Mouse (Mus musculus) embryonic facial prominence, embryonic 10.5 days (tissue): ENCODE data around the gene Hoxb2. TPM values are rescaled to one million over a fixed set of nuclear protein-coding genes. Genes with fewer than 3 reads are reported as not detected.
A peak's percentile ranks its signal among the peaks of the same experiment; 100 is the strongest.

Experiments
- DNase-seq: peaks from one replicate; pipeline ENCODE4 v3.0.0-alpha.2; 2017; ENCODE audit warnings: low spot score
- H3K27ac ChIP-seq: fragments of 300-500 bp; sonication (generic); replicated peaks from 2 replicates; pipeline ENCODE4 v1.5.1; 2016; ENCODE audit warnings: mild to moderate bottlenecking
- H3K27me3 ChIP-seq: fragments of 300-500 bp; sonication (generic); replicated peaks from 2 replicates; pipeline ENCODE4 v1.6.1; 2016; ENCODE audit warnings: low read depth, mild to moderate bottlenecking; ENCODE audit not compliant: poor library complexity, severe bottlenecking
- H3K36me3 ChIP-seq: fragments of 300-500 bp; sonication (generic); replicated peaks from 2 replicates; pipeline ENCODE4 v1.6.1; 2016; ENCODE audit warnings: mild to moderate bottlenecking, moderate library complexity
- H3K4me1 ChIP-seq: fragments of 300-500 bp; sonication (generic); 2 replicates; pipeline ENCODE4 v1.6.1; 2016
- H3K4me3 ChIP-seq: fragments of 300-500 bp; sonication (generic); 2 replicates; pipeline ENCODE4 v1.5.1; 2016; ENCODE audit warnings: mild to moderate bottlenecking, moderate library complexity
- H3K9me3 ChIP-seq: fragments of 300-500 bp; sonication (generic); 2 replicates; pipeline ENCODE4 v1.6.1; 2016; ENCODE audit warnings: mild to moderate bottlenecking
- WGBS: fragments of 180-500 bp; shearing (Covaris S2); methylation state at CpG from one replicate; pipeline ENCODE4 v1.1.7; 2016; 5-methylcytosine and 5-hydroxymethylcytosine counted together
- polyA plus RNA-seq: library from polyadenylated mRNA; unstranded; fragments of >200 nt; fragmentation: Nextera tagmentation; extraction: Ambion mirVana; gene quantifications from 2 replicates; pipeline ENCODE4 v1.2.1, GENCODE M21; 2016

Gene Hoxb2
- polyA plus RNA-seq, 1 experiment from 2014 or later: 5.8 TPM

DNA sequence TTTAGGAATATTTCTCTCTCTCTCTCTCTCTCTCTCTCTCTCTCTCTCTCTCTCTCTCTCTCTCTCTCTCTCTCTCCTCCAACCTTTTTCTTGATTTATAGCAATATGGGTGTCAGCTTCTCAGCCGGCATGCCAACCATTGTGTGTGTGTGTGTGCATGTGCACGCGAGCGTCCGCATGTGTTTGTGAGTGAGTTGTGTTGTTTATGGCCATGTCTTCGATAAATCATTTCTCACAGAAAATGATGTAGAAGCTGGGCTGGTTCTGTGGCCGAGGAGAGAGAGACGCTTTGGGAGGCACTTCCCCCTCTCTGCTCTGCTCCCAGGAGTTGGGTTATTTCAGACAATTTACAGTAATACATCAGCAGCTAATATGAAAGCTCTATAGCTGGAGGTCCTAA is 21.7 kb upstream of the Hoxb2 start:
- Histone ChIP-seq H3K36me3 (no peaks in the 10 kb centered on the region), H3K27me3 (peaks cover 100% of the 10 kb centered on the region), H3K9me3 (no peaks in the 10 kb centered on the region), H3K4me1 (peaks cover 16% of the 10 kb centered on the region), H3K4me3 (no peak overlapping the region), H3K27ac (no peak overlapping the region)
- DNase-seq: no peak
- WGBS: 7% methylated on average over 8 of the region's 8 CpGs

DNA sequence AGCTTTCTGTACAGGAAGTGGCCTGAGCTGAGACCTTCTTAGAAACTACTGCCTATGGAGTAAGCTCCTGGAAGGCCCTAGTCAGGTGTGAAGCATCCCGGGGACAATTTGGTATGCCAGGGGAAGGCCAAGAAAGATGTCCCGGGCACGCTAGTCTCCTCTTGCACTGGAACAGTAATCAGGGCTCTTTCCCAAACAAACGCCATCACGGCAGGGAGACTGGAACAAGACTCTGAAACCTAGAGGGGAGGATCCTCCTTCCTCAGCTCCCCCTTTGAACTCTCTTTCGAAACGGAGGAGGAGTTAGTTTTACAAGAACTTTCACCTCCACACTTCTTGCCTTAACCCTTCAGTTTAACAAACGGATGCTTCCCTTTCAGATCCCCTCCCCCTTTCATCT is 18.2 kb upstream of the Hoxb2 start:
- Histone ChIP-seq H3K9me3 (no peaks in the 10 kb centered on the region), H3K27ac (no peak overlapping the region), H3K4me1 (peaks cover 16% of the 10 kb centered on the region), H3K4me3 (peak overlapping the region; percentile 53), H3K36me3 (no peaks in the 10 kb centered on the region), H3K27me3 (peaks cover 100% of the 10 kb centered on the region)
- WGBS: under 1% methylated on average over 8 of the region's 8 CpGs
- no peak for DNase-seq

DNA sequence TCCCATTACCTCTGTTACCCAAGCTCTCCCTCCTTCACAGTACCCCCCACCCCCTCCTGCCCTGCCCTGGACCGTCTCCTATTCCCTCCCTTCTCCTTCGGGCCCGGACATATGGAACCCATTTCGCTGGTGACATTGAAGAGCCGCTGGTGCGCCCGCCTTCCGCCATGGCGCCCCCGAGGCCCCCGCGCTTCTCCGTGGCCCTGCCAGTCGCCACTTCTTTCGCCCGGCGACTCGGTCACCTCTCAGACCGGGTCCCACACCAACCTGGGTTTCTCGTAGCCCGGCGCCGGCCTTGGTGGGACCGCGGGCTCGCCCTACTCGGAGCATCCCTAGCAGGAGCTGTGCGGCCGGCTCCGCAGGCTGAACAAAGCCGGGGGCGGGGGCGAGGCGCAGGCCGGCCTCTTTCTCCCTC is 17.7 kb upstream of the Hoxb2 start:
- H3K4me3 ChIP-seq: peak overlapping the region; percentile 53
- H3K4me1 ChIP-seq: peaks cover 16% of the 10 kb centered on the region
- H3K9me3 ChIP-seq: no peaks in the 10 kb centered on the region
- H3K36me3 ChIP-seq: no peaks in the 10 kb centered on the region
- WGBS: under 1% methylated on average over 35 of the region's 35 CpGs
- peak; percentile 75 for DNase-seq
- peaks cover 100% of the 10 kb centered on the region for H3K27me3 ChIP-seq
- peak overlapping the region; percentile 75 for H3K27ac ChIP-seq

DNA sequence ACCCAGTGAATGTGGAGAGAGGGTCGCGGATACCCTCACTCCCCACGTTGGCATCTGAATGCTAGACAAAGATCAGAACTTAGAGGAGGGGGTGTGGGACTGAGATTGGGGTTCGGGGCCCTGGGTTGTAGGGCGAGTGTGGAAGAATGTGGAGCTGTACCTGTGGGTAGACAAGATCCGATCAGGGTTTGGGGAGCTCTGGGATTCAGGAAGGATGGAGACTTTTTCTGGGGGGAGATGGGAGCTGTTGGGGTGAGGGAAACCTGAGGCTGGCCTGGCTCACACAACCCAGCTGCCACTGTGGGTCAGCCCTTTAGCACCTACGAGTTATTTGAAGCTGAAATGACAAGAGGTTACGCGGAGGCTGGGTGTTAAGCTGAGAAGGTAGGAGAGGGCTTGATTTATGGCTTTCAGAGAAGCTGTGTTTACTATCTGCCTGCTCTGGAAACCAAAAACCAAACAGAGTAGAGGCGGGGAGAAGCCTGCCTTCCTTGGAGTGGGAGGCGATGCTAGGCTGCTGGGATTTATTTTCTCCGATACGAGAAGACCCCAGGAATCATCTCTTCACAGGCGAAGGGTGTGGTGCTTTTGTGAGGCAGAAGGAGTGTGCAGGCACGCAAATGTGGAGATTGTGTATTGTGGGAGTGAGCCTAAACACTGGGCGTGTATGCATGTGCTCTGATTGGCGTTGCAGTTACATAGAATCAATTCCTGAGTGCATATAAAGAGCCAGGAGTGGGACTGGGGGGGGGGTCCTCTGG is 16.9 kb upstream of the Hoxb2 start:
- Histone ChIP-seq H3K27me3 (peaks cover 100% of the 10 kb centered on the region), H3K4me1 (peaks cover 16% of the 10 kb centered on the region), H3K4me3 (peak overlapping the region; percentile 53), H3K27ac (peak overlapping the region; percentile 75; the same call in 1 of the 2 replicates), H3K36me3 (no peaks in the 10 kb centered on the region), H3K9me3 (no peaks in the 10 kb centered on the region)
- 2% methylated on average over 17 of the region's 17 CpGs for WGBS
- DNase-seq: no peak

DNA sequence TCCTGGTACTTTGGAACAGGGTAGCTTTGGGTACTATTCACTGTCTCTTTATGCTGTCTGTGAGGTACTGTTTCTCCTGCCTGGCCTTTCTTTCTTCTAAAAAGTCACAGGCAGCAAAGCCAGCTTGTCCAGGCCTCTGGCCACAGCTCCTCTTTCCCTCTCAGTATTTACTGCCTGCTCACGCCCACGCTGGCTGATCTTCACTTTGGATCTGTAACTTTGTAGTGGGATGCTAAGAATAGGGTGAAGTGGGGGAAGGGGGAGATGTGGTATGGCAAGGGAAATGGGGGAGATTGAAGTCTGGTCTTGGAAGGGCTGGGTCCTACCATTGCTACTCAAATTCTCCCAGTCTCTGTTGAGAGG is 16.3 kb upstream of the Hoxb2 start:
- Histone ChIP-seq H3K27me3 (peaks cover 100% of the 10 kb centered on the region), H3K4me1 (peaks cover 16% of the 10 kb centered on the region), H3K4me3 (peak overlapping the region; percentile 53; the same call in 1 of the 2 replicates), H3K36me3 (no peaks in the 10 kb centered on the region), H3K27ac (no peak overlapping the region), H3K9me3 (no peaks in the 10 kb centered on the region)
- WGBS: 2% methylated on average over 2 of the region's 2 CpGs
- no peak for DNase-seq

DNA sequence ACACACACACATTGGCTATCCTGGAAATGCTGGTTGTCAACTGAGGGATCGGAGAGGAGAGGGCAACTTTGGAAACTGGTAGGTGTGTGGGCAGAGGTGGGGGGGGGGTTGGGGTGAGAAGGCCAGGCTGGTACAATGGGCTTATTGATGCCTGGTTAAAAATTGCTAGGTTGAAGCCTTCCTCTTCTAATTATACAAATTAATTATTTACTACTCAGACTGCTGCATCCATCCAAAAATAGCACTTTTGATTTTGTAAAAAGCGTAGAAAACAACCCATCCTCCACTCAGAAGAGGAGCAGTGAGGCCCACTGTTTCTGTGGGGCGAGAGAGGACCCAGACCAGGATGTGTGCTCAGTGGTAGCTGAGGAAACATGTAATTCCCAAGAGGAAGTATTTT is 15.3 kb upstream of the Hoxb2 start:
- Histone ChIP-seq H3K4me3 (peak overlapping the region; percentile 16; the same call in 1 of the 2 replicates), H3K27me3 (peaks cover 100% of the 10 kb centered on the region), H3K36me3 (no peaks in the 10 kb centered on the region), H3K27ac (no peak overlapping the region), H3K9me3 (no peaks in the 10 kb centered on the region), H3K4me1 (peaks cover 16% of the 10 kb centered on the region)
- 21% methylated on average over 3 of the region's 3 CpGs for WGBS
- no peak for DNase-seq

DNA sequence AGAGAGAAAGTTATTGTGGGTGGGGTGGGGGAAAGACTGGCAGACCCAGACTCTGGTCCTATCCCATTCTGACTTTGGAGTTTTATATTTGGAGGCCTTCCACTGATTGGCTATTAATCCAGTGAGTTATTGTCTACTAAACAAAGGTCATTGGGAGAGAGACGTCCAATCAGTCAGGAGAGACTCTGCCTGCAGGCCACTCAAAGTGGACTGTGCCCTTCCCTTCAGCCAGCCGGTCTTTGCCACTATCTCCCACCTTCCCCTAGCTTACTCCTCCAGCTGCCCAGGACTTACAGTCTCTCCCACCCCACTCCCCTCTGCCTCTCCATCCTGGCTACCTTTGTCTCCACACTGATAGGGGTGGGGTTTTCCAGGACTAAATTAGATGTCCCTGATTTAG is 13.7 kb upstream of the Hoxb2 start:
- Histone ChIP-seq H3K36me3 (no peaks in the 10 kb centered on the region), H3K4me1 (peaks cover 19% of the 10 kb centered on the region), H3K9me3 (no peaks in the 10 kb centered on the region), H3K27me3 (peaks cover 100% of the 10 kb centered on the region), H3K4me3 (0 out of 2 replicates have a peak overlapping the region, but pooled peaks have one; percentile 1), H3K27ac (no peak overlapping the region)
- 0% methylated on average over 2 of the region's 2 CpGs for WGBS
- no peak for DNase-seq

DNA sequence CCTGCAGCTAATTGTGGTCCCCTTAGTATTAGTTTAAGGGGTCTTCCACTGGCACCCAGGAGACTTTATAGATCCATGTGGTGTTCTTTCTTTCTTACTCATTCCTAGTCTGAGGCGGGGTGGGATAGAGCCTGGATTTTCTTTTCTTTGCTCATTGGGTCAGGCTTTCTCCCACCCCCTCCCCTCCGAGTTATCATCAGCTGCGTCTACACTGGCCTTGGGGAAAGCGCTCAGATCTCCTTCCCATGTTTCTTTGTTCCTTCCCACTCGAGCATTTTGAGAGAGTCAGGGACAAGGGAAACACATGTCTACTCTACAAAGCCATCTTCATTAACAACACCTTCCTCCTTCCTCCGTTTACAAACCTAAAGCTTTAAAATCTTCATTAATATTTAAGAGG is 13.3 kb upstream of the Hoxb2 start:
- Histone ChIP-seq H3K27ac (no peak overlapping the region), H3K4me3 (0 out of 2 replicates have a peak overlapping the region, but pooled peaks have one; percentile 1), H3K9me3 (no peaks in the 10 kb centered on the region), H3K4me1 (peaks cover 18% of the 10 kb centered on the region), H3K27me3 (peaks cover 100% of the 10 kb centered on the region), H3K36me3 (no peaks in the 10 kb centered on the region)
- WGBS: under 1% methylated on average over 6 of the region's 6 CpGs
- DNase-seq: no peak

DNA sequence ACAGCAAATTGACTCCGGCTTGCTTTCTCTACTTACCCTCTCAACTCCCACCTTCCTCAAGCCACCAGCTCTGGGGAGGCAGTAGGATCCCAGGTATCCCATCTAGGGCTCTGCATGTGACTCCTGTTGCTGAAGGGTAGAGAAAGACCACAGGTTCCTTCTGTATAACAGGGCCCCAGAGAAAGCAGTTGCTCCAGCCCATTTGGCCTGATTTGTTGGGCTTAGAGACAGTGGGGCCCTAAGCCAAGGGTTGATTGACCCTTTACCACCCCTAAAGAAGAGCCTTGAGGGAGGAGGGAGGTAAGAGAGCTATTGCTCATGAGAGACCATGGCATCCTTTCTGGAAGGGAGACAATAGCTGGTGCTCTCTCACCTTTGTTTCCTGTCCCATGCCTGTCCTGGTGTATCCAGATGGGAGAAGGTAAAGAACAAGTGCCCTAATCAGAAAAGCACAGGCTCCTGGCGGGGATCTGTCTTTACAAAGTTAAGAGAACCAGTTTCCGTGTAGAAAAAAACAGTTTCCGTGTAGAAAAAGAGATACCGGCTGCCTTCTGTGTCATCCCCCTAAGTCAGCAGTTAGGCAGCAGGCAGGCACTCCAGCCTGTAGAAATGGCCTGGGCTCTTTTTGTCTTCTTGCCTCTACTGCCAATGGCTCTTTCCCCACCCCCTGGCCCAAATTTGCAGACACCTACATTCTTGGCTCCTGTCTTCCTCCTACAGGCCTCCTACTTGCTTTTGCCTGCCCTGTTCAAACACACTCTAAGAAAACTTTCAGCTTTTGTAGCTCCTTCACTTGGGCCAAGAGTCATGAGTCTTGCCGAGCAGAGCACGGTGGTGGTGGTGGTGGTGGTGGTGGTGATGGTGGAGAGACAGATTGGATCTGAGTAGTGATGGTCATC is 11.1 kb upstream of the Hoxb2 start:
- Histone ChIP-seq H3K4me1 (peaks cover 4% of the 10 kb centered on the region; the same call in 1 of the 2 replicates), H3K36me3 (no peaks in the 10 kb centered on the region), H3K9me3 (no peaks in the 10 kb centered on the region), H3K27me3 (peaks cover 100% of the 10 kb centered on the region), H3K27ac (no peak overlapping the region), H3K4me3 (peak overlapping the region; percentile 49)
- no peak for DNase-seq
- WGBS: 10% methylated on average over 7 of the region's 7 CpGs

DNA sequence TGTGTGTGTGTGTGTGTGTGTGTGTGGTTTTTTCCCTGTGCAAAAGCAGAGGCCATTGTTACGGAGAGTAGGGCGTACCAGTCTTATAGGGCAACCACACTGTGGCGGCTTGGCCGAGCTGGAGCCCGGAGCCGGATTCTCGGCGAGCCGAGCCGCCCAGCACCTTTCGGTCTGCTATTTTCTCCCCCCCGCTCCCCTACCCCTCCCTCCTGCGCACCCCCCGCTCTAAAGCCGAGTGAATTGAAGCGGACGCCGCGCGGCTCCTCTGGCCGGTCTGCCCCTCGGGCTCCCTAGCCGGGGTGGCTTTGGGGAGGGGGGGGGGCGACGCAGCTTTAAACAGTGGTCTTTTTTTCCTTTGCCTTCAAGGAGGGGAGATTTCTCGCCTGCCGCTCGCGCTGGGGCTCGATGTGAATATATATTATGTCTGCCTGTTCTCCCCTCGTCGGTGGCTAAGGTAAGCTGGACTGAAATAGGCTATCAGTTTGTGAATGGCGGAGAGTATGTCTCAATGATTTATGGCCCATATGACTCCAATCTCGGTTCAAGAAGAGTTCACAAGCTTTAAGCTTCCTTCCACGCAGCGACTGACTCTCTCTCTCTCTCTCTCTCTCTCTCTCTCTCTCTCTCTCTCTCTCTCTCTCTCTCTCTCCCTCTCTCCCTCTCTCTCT is 9.5 kb upstream of the Hoxb2 start:
- Histone ChIP-seq H3K4me1 (peaks cover 16% of the 10 kb centered on the region), H3K9me3 (no peaks in the 10 kb centered on the region), H3K27me3 (peaks cover 100% of the 10 kb centered on the region), H3K27ac (peak overlapping the region; percentile 63), H3K4me3 (peak overlapping the region; percentile 49), H3K36me3 (no peaks in the 10 kb centered on the region)
- peak; percentile 56 for DNase-seq
- WGBS: under 1% methylated on average over 35 of the region's 36 CpGs

DNA sequence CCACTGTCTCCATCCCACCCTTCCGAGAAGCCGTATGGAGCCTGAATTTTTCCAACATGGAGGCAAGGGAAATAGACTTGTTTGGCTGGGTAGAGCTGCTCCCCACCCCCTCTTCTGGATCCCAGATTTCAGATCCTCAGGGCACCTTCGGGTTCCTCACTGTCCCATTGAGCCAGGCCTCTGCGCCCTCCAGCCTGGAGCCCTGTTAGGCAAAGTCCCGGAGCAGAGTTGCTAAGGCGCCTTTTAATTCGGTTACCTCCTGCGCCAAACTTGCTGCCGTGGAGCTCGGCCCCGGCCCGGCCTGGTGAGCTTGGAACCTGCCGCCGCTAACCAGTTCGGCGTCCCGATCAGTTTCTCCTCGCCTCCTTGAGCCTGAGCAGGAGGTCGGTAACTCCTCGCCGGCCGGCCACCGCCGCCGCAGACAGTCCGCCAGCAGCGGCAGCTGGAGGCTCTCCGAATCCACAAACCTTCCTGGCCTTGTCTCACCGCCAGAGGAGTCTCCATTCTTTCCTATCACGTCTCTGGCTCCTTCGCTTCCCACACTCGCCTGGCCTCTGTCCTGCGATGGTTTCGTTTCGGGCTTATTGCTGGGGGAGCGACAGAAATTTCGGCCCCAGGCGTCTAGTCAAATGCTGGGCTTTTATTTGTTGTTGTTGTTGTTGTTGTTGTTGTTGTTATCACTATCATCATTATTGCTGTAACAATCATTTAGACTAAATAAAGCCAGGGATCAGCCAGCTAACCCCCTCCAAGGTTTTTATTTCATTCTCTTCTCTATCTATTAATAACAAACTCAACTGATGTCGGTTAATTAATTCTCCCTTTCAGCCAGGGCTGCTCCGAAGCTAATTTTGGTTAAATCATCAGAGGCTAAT is 8.4 kb upstream of the Hoxb2 start:
- Histone ChIP-seq H3K9me3 (no peaks in the 10 kb centered on the region), H3K27ac (peak overlapping the region; percentile 63), H3K4me1 (peaks cover 19% of the 10 kb centered on the region), H3K4me3 (peak overlapping the region; percentile 49), H3K27me3 (peaks cover 100% of the 10 kb centered on the region), H3K36me3 (no peaks in the 10 kb centered on the region)
- WGBS: under 1% methylated on average over 40 of the region's 40 CpGs
- DNase-seq: peak; percentile 70
